Mouse (Mus musculus): ENCODE data around the gene B4gat1. TPM values are rescaled to one million over a fixed set of nuclear protein-coding genes. Genes with fewer than 3 reads are reported as not detected.

The B4gat1 gene
- polyA plus RNA-seq, 1 experiment = 104 TPM

- DNase-seq = no peak
- H3K4me3 ChIP-seq (replicated peaks; ENCODE audit: insufficient read depth, low read depth, low read length) = no peak overlapping the region
- H3K27ac ChIP-seq (ENCODE audit: insufficient read depth, low read length) = no peak overlapping the region
- H3K27me3 ChIP-seq (ENCODE audit: control insufficient read depth, insufficient read depth, low read length) = no peaks in the 10 kb centered on the region
- TF ChIP-seq CTCF (IDR thresholded peaks at IDR 0.05; ENCODE audit: borderline replicate concordance, insufficient read depth, low read depth, low read length) = no peak
- TF ChIP-seq POLR2A (IDR thresholded peaks at IDR 0.05; ENCODE audit: borderline replicate concordance, insufficient read depth, low read length) = no peak
- 50% methylated on average over 15 of the region's 15 CpGs for WGBS
- H3K4me1 ChIP-seq (ENCODE audit: control insufficient read depth, insufficient read depth, low read length) = peaks cover 10% of the 10 kb centered on the region
Observed at GRCm38 (mm10) chr19:5067040-5067799, 28.6 kb downstream of the B4gat1 start.

GRCm38 (mm10) chr19:5067867-5068569 is 29.4 kb downstream of the B4gat1 start, which contains the start of gene Cd248:
Gene Cd248 (plus strand): TSS chr19:5068078.
- H3K4me1 ChIP-seq (ENCODE audit: control insufficient read depth, insufficient read depth, low read length) = peaks cover 10% of the 10 kb centered on the region
- no peak within 1 kb of the TSS for H3K27ac ChIP-seq (ENCODE audit: insufficient read depth, low read length)
- no peak for DNase-seq

GRCm38 (mm10) chr19:5068570-5069234 is 30.1 kb downstream of the B4gat1 start:
- peaks cover 10% of the 10 kb centered on the region for H3K4me1 ChIP-seq (ENCODE audit: control insufficient read depth, insufficient read depth, low read length)
- TF ChIP-seq CTCF (IDR thresholded peaks at IDR 0.05; ENCODE audit: borderline replicate concordance, insufficient read depth, low read depth, low read length) = 0 out of 2 replicates have a peak, but pooled peaks have one; percentile 15
- TF ChIP-seq POLR2A (IDR thresholded peaks at IDR 0.05; ENCODE audit: borderline replicate concordance, insufficient read depth, low read length) = no peak
- no peak for DNase-seq

More at GRCm38 (mm10) chr19:5067867-5068569, 29.4 kb downstream of the B4gat1 start, which contains the start of gene Cd248:
- Histone ChIP-seq H3K4me3 (replicated peaks; ENCODE audit: insufficient read depth, low read depth, low read length) (peak within 1 kb of the TSS; percentile 29), H3K27me3 (ENCODE audit: control insufficient read depth, insufficient read depth, low read length) (no peaks in the 10 kb centered on the region)
- 1% methylated on average over 56 of the region's 56 CpGs for WGBS
- TF ChIP-seq POLR2A (IDR thresholded peaks at IDR 0.05; ENCODE audit: borderline replicate concordance, insufficient read depth, low read length) = no peak

GRCm38 (mm10) chr19:5069486-5069885 is 30.9 kb downstream of the B4gat1 start:
- H3K27ac ChIP-seq (ENCODE audit: insufficient read depth, low read length) = no peak overlapping the region
- DNase-seq = no peak
- WGBS = 88% methylated on average over 5 of the region's 5 CpGs
- TF ChIP-seq CTCF (IDR thresholded peaks at IDR 0.05; ENCODE audit: borderline replicate concordance, insufficient read depth, low read depth, low read length) = no peak
- TF ChIP-seq POLR2A (IDR thresholded peaks at IDR 0.05; ENCODE audit: borderline replicate concordance, insufficient read depth, low read length) = no peak
- peaks cover 10% of the 10 kb centered on the region for H3K4me1 ChIP-seq (ENCODE audit: control insufficient read depth, insufficient read depth, low read length)
- H3K4me3 ChIP-seq (replicated peaks; ENCODE audit: insufficient read depth, low read depth, low read length) = no peak overlapping the region
- H3K27me3 ChIP-seq (ENCODE audit: control insufficient read depth, insufficient read depth, low read length) = no peaks in the 10 kb centered on the region

More at GRCm38 (mm10) chr19:5068570-5069234, 30.1 kb downstream of the B4gat1 start:
- Histone ChIP-seq H3K27me3 (ENCODE audit: control insufficient read depth, insufficient read depth, low read length) (no peaks in the 10 kb centered on the region), H3K4me3 (replicated peaks; ENCODE audit: insufficient read depth, low read depth, low read length) (peak overlapping the region; percentile 29), H3K27ac (ENCODE audit: insufficient read depth, low read length) (no peak overlapping the region)
- 14% methylated on average over 21 of the region's 21 CpGs for WGBS

- Histone ChIP-seq H3K4me3 (replicated peaks; ENCODE audit: insufficient read depth, low read depth, low read length) (no peak overlapping the region), H3K27ac (ENCODE audit: insufficient read depth, low read length) (no peak overlapping the region), H3K4me1 (ENCODE audit: control insufficient read depth, insufficient read depth, low read length) (peaks cover 10% of the 10 kb centered on the region), H3K27me3 (ENCODE audit: control insufficient read depth, insufficient read depth, low read length) (no peaks in the 10 kb centered on the region)
- DNase-seq = no peak
- 86% methylated on average over 7 of the region's 7 CpGs for WGBS
- TF ChIP-seq POLR2A (IDR thresholded peaks at IDR 0.05; ENCODE audit: borderline replicate concordance, insufficient read depth, low read length) = no peak
- no peak for TF ChIP-seq CTCF (IDR thresholded peaks at IDR 0.05; ENCODE audit: borderline replicate concordance, insufficient read depth, low read depth, low read length)
Observed at GRCm38 (mm10) chr19:5069978-5070377, 31.4 kb downstream of the B4gat1 start.

GRCm38 (mm10) chr19:5071077-5071476 is 32.5 kb downstream of the B4gat1 start:
- Histone ChIP-seq H3K27me3 (ENCODE audit: control insufficient read depth, insufficient read depth, low read length) (no peaks in the 10 kb centered on the region), H3K4me3 (replicated peaks; ENCODE audit: insufficient read depth, low read depth, low read length) (no peak overlapping the region), H3K4me1 (ENCODE audit: control insufficient read depth, insufficient read depth, low read length) (peaks cover 10% of the 10 kb centered on the region), H3K27ac (ENCODE audit: insufficient read depth, low read length) (no peak overlapping the region)
- WGBS = 48% methylated on average over 11 of the region's 11 CpGs
- TF ChIP-seq POLR2A (IDR thresholded peaks at IDR 0.05; ENCODE audit: borderline replicate concordance, insufficient read depth, low read length) (no peak), CTCF (IDR thresholded peaks at IDR 0.05; ENCODE audit: borderline replicate concordance, insufficient read depth, low read depth, low read length) (no peak)
- no peak for DNase-seq

- H3K4me1 ChIP-seq (ENCODE audit: control insufficient read depth, insufficient read depth, low read length) = peaks cover 10% of the 10 kb centered on the region
- H3K27me3 ChIP-seq (ENCODE audit: control insufficient read depth, insufficient read depth, low read length) = no peaks in the 10 kb centered on the region
- no peak overlapping the region for H3K27ac ChIP-seq (ENCODE audit: insufficient read depth, low read length)
- WGBS = 7% methylated on average over 37 of the region's 40 CpGs
- TF ChIP-seq CTCF (IDR thresholded peaks at IDR 0.05; ENCODE audit: borderline replicate concordance, insufficient read depth, low read depth, low read length) = no peak
- TF ChIP-seq POLR2A (IDR thresholded peaks at IDR 0.05; ENCODE audit: borderline replicate concordance, insufficient read depth, low read length) = no peak
- H3K4me3 ChIP-seq (replicated peaks; ENCODE audit: insufficient read depth, low read depth, low read length) = peak overlapping the region; percentile 23
- DNase-seq = peak in 1 of 2 experiments; percentile 48
Observed at GRCm38 (mm10) chr19:5071545-5072369, 33.1 kb downstream of the B4gat1 start.

Measured in cerebellum, adult 2 months (tissue).